Mouse (Mus musculus): ENCODE data around the gene Nr4a3. TPM values are rescaled to one million over a fixed set of nuclear protein-coding genes. Genes with fewer than 3 reads are reported as not detected.
A peak's percentile ranks its signal among the peaks of the same experiment; 100 is the strongest.

Gene Nr4a3
- polyA plus RNA-seq, 3 experiments from 2014 or later, result 1.9 to 3.6 (median 2.7) TPM

DNA sequence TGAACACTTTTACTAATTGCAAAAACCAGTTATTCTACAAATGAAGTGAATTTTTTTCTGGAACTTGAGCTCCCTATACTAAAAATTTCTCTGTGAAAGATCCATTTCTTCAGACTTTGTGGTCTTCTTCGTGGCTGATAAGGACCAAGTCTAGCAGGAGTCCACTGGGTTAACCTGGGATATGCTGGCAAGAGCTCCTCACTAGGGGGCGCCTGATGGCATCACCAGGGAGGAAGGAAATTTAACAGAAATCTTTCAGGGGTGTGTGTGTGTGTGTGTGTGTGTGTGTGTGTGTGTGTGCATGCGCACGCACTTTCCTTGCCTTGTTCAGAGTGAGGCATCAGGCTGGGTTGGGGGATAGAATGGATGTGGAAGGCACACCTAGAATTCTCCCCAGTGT lies 71.2 kb downstream of the Nr4a3 start:
- peak; percentile 56 for ATAC-seq

DNA sequence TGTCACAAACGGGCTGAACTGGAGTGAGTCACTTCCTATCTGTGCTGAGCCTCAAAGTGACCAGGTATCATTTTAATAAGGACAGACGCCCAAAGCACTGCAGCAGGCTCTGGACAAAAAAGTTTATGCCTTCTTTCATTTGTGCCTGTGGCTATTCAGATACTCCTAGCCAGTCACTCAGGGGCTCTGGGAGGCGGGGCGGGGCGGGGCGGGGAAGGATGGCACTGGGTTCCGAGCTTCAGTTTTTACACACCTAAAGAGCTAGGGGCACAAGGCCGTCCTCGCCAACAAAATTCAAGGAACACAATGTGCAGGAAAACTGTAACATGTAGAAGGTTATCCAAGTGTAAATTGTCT lies 79.4 kb downstream of the Nr4a3 start:
- ATAC-seq, result peak; percentile 55

GRCm38 (mm10) chr4:48124773-48125469 lies 80.0 kb downstream of the Nr4a3 start, which contains the start of gene Stx17:
Gene Stx17 (plus strand): TSS chr4:48124915.
- peak; percentile 92 for ATAC-seq

GRCm38 (mm10) chr4:48130314-48130713 lies 85.4 kb downstream of the Nr4a3 start:
- ATAC-seq, result no peak

GRCm38 (mm10) chr4:48131606-48132005 lies 86.7 kb downstream of the Nr4a3 start:
- ATAC-seq, result no peak

DNA sequence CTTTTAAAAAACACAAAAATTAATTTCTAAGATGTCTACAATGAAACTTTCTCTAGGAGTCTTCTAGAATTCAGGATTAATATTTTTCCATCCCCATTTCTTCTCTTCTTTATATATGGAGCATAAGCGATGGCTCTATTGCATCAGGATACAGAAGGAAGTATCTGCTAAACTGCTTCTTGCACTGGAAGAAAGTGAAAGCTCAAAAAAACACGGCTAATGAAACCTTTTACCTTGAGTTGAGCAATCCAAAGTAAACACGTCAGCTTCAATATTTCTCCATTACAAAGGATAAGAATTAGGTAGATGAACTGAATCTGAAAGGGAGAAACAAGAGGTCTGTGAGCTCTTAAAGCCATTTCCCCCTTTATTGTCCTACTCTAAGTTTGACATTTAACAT lies 87.8 kb downstream of the Nr4a3 start:
- no peak for ATAC-seq

Other genes starting within 250 kb of the Nr4a3 start
- gene Stx17, start 79.8 kb downstream of the Nr4a3 start, polyA plus RNA-seq (2017; shearing (Covaris generic)), result 10 to 100 TPM in 1 of 3 experiments, 1 to 10 TPM in 2; 9.4 to 15.4 (median 9.5) TPM
- gene Erp44, start 234.4 kb downstream of the Nr4a3 start, polyA plus RNA-seq (2017; shearing (Covaris generic)), result 10 to 100 TPM; 48.4 to 84.8 (median 60.7) TPM
- gene Invs, start 234.6 kb downstream of the Nr4a3 start, polyA plus RNA-seq (2017; shearing (Covaris generic)), result 10 to 100 TPM in 1 of 3 experiments, 1 to 10 TPM in 2; 6.0 to 12.4 (median 9.7) TPM